Mouse (Mus musculus) gastrocnemius, postnatal 10 days (tissue): ENCODE measurements around the gene Tcte3. TPM values are rescaled to one million over a fixed set of nuclear protein-coding genes. Genes with fewer than 3 reads are reported as not detected.
A peak's percentile ranks its signal among the peaks of the same experiment; 100 is the strongest.
"Not testable (repeated sequence)": the region's sequence is repeated elsewhere in the genome, so short reads cannot be mapped to it uniquely, and the experiment has no call there.

Source experiments
- DNase-seq: peaks from one replicate; pipeline ENCODE4 v3.0.0; 2021; ENCODE audit warnings: mixed read lengths
- long read RNA-seq, 2 experiments: library from polyadenylated mRNA; stranded (forward); transcript quantifications; one replicate each; pipeline ENCODE4 v2.0.0; 2021
- total RNA-seq, 2 experiments: library from RNA; stranded (reverse); gene quantifications; 2 replicates each; pipeline ENCODE4 v1.2.3; 2021

Gene Tcte3
- total RNA-seq, result 1 to 10 TPM in 1 of 2 experiments, not detected in 1; 1.5 TPM
- long read RNA-seq, experiment 1, result 0 reads
- long read RNA-seq, experiment 2, result 0 reads

GRCm38 (mm10) chr17:15041175-15041729 lies at the start of gene Tcte3, which contains the start of the genes Ermard and Gm3448:
Tcte3 (minus strand) TSS chr17:15041488.
Ermard (plus strand) TSS chr17:15041208.
Gm3448 (minus strand) TSS chr17:15041537.
- peak; percentile 15 for DNase-seq

GRCm38 (mm10) chr17:15088591-15089001 lies 47.3 kb upstream of the Tcte3 start:
- DNase-seq, result no peak

GRCm38 (mm10) chr17:15088166-15088565 lies 46.9 kb upstream of the Tcte3 start:
- DNase-seq, result no peak

- no peak for DNase-seq
Observed at GRCm38 (mm10) chr17:15085006-15085405, 43.7 kb upstream of the Tcte3 start.

DNA sequence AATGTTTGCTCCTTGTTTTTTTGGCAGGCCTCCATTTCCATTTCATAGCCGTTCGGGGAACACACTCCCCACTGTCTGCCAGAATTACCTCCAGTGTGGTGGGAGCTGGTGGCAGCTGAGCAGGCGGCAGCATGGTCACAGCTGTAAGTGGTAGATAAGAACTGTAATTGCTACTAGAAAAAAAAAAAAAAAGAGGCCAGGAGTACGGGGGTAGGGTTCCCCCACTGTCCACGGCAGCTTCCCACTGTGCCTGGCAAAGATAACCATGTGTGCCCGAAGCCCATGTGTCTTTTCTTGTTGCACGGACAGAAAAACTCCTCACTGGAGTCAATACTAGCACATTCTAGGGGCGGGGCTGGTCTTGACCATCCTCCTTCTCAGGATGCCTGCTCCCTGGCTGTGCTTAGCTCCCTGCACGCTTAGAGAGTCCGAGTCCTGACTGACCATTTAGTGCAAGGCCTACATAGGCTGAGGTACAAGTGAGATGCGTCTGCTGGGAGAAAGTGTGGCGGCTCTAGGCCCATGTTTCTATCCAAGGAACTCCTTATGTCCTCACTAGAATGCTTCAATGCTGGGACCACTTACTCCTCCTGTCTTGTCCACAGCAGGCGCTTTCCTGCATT lies 43.0 kb upstream of the Tcte3 start:
- DNase-seq, result no peak

- DNase-seq, result no peak
Observed at GRCm38 (mm10) chr17:15077536-15077935, 36.2 kb upstream of the Tcte3 start.

GRCm38 (mm10) chr17:15075033-15075432 lies 33.7 kb upstream of the Tcte3 start:
- DNase-seq, result no peak

DNA sequence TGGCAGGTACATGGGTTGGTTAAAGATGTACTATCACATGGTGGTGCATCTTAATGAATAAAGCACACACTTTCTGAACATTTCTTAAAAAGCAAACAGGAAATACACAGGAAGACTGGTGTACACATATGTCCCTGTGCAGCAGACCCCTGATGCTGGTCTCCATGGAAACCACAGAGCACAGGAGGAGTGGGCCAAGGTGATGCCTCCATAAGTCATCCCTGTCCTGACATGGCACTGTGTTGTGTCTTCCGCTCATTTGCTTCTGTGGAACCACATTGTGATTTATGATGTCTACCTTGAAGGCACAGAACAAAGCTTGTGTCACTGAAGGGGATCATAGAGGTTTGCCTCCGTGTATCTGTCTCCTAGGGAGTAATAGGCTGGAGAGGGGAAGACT lies 30.9 kb upstream of the Tcte3 start:
- DNase-seq, result no peak

- no peak for DNase-seq
Observed at GRCm38 (mm10) chr17:15069124-15069523, 27.8 kb upstream of the Tcte3 start.

- DNase-seq, result no peak
Observed at GRCm38 (mm10) chr17:15068040-15068792, 26.9 kb upstream of the Tcte3 start.

- no peak for DNase-seq
Observed at GRCm38 (mm10) chr17:15066911-15067310, 25.6 kb upstream of the Tcte3 start.

DNA sequence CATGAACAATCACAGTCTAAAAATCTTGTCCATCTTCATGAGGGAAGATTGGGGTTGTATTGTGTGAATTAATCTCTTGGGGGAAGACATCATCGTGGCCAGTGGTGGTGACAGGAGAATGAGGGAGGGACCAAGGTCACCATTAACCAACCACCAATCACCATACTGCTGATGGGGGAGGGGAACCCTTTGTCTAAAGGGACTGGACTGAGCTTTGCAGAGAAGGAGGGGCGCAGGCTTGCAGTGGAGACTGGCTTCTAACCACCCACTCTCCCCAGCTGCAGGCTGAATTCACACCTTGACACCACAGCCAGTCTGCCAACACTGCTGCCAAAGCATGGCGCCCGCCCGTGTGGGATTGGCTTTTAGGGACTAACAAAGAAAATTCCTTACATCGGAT lies 24.8 kb upstream of the Tcte3 start:
- no peak for DNase-seq

GRCm38 (mm10) chr17:15065391-15066024 lies 24.2 kb upstream of the Tcte3 start:
- DNase-seq, result peak; percentile 52

GRCm38 (mm10) chr17:15060356-15060755 lies 19.1 kb upstream of the Tcte3 start:
- peak; percentile 3 for DNase-seq

- DNase-seq, result peak; percentile 2
Observed at GRCm38 (mm10) chr17:15059646-15060045, 18.4 kb upstream of the Tcte3 start.

DNA sequence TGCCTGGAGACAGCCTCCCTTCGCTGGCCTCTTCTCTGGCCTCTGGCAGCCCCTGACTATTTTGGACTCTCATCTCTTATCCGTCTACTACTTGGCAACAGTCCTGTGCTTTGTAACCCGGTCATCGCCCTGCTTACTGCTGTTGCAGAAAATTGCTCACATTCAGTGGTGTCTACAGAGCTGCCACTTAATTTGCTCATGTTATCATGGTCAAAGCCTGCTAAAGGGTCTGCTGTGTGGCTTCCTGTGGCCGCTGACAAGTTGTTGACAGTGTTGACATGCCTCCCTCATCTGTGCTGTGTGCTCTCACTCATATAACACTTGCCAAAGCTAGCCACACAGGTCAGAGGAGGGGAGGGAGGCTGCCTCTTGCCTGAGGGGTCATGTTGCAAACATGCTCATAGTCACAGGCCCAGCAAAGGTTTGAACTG lies 16.9 kb upstream of the Tcte3 start:
- peak; percentile 5 for DNase-seq

GRCm38 (mm10) chr17:15055925-15056324 lies 14.6 kb upstream of the Tcte3 start:
- DNase-seq, result peak; percentile 1

GRCm38 (mm10) chr17:15053829-15054200 lies 12.5 kb upstream of the Tcte3 start:
- peak; percentile 0 for DNase-seq

- DNase-seq, result not testable (repeated sequence)
Observed at GRCm38 (mm10) chr17:15053183-15053828, 12.0 kb upstream of the Tcte3 start.

GRCm38 (mm10) chr17:15052766-15053165 lies 11.5 kb upstream of the Tcte3 start:
- not testable (repeated sequence) for DNase-seq

DNA sequence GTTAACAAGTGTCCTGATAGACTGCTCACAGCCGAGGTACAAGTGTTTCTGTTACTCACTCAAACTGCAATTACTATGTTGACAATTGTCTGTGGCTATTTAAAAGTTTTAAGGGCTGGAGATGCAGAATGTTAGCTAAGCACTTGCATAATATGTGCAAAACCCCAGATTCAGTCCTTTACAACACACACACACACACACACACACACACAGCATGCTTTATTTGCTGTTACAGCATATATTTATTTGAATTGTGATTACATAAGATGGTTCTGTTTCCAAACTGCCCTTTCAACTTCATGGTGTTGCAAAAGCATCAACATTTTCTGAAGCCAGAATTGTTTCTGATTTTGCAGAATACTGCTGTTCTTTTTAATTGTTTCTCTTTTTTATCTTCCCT lies 9.1 kb upstream of the Tcte3 start:
- not testable (repeated sequence) for DNase-seq

- DNase-seq, result not testable (repeated sequence)
Observed at GRCm38 (mm10) chr17:15040455-15040854, 833 bp downstream of the Tcte3 start.
